Mouse (Mus musculus): ENCODE data around the gene Numb. TPM values are rescaled to one million over a fixed set of nuclear protein-coding genes. Genes with fewer than 3 reads are reported as not detected.

Gene Numb
- polyA plus RNA-seq, 1 experiment from 2014 or later, result 31.9 TPM

DNA sequence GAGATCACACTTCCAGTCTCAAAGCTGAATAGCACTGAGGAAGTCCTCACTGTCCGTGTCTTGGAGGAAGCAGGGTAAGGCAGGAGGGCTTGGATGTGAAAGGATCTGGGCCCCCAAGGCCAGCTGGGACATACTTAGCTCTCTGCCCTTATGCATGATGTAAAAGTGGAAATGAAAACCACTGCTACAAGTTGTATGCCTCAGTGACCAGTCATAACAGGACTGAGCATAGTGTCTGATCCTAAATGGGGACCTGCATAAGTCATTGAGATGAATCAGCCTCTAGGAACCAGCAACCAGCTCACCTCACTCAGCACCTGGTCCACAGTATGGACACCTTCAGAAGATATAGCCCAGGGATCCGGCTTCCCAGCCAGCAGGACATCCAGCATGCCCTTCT, 46.6 kb downstream of the Numb start:
- Histone ChIP-seq H3K9ac (replicated peaks) (no peak overlapping the region), H3K36me3 (peaks cover 27% of the 10 kb centered on the region), H3K4me2 (replicated peaks) (no peak overlapping the region), H3K27ac (replicated peaks) (no peak overlapping the region), H3K4me3 (no peak overlapping the region), H3K27me3 (no peaks in the 10 kb centered on the region), H3K4me1 (no peaks in the 10 kb centered on the region), H3K9me3 (no peaks in the 10 kb centered on the region)
- 91% methylated on average over 2 of the region's 2 CpGs for WGBS
- ATAC-seq (ENCODE audit: low FRiP score, low read depth), result no peak

DNA sequence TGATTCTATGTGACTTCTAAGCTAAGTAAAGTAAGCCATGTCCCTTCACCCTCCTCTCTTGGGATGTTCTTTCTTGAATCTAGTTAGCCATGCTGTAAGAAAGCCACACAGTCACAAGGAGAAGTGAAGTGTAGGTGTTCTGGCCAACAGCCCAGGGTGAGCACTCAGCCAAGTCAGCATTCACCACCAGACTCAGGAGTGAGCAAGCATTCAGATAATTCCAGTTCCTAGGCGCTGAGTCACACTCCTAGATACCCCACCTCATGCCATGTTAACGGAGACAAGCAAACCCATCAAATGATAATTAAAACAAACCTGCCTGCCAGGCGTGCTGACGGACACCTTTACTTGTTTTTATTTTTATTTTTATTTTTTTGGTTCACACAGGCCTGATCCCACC, 47.1 kb downstream of the Numb start:
- no peak for ATAC-seq (ENCODE audit: low FRiP score, low read depth)
- 91% methylated on average over 4 of the region's 4 CpGs for WGBS
- Histone ChIP-seq H3K4me2 (replicated peaks) (no peak overlapping the region), H3K36me3 (peaks cover 27% of the 10 kb centered on the region), H3K9ac (replicated peaks) (no peak overlapping the region), H3K9me3 (no peaks in the 10 kb centered on the region), H3K4me1 (no peaks in the 10 kb centered on the region), H3K4me3 (no peak overlapping the region), H3K27ac (replicated peaks) (no peak overlapping the region), H3K27me3 (no peaks in the 10 kb centered on the region)

GRCm38 (mm10) chr12:83864501-83864900, 57.2 kb downstream of the Numb start:
- ATAC-seq (ENCODE audit: low FRiP score, low read depth), result no peak
- H3K4me2 ChIP-seq (replicated peaks), result no peak overlapping the region
- 97% methylated on average over 1 of the region's 1 CpGs for WGBS
- no peak overlapping the region for H3K9ac ChIP-seq (replicated peaks)
- no peak overlapping the region for H3K4me3 ChIP-seq
- H3K4me1 ChIP-seq, result no peaks in the 10 kb centered on the region
- no peaks in the 10 kb centered on the region for H3K9me3 ChIP-seq
- H3K27ac ChIP-seq (replicated peaks), result no peak overlapping the region
- H3K36me3 ChIP-seq, result 0 out of 2 replicates have a peak, but pooled peaks cover 2% of the 10 kb centered on the region
- H3K27me3 ChIP-seq, result no peaks in the 10 kb centered on the region

- no peaks in the 10 kb centered on the region for H3K4me1 ChIP-seq
- no peaks in the 10 kb centered on the region for H3K27me3 ChIP-seq
- no peak overlapping the region for H3K9ac ChIP-seq (replicated peaks)
- H3K4me3 ChIP-seq, result no peak overlapping the region
- ATAC-seq (ENCODE audit: low FRiP score, low read depth), result no peak
- H3K9me3 ChIP-seq, result no peaks in the 10 kb centered on the region
- no peak overlapping the region for H3K4me2 ChIP-seq (replicated peaks)
- H3K27ac ChIP-seq (replicated peaks), result no peak overlapping the region
- H3K36me3 ChIP-seq, result no peaks in the 10 kb centered on the region
- WGBS, result 94% methylated on average over 3 of the region's 3 CpGs
Observed at GRCm38 (mm10) chr12:83861880-83862279, 59.9 kb downstream of the Numb start.

DNA sequence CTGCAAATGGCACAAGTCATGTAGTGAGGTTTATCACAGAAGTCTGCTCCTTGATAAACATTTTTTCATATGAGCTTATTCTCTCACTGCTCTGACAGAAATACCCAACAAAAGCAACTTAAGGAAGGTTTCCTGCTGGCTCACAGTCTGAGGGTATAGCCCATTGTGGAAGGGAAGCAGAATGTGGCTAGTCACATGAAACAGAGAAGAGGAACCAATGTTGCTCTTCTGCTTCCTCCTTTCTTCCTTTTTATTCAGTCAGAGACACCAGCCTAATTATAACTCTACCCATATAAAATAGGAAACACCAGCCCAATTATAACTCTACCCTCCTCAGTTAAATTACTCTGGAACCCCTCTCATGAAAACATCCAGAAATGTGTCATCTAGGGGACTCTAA, 61.0 kb downstream of the Numb start:
- no peak overlapping the region for H3K4me3 ChIP-seq
- H3K4me1 ChIP-seq, result no peaks in the 10 kb centered on the region
- H3K9me3 ChIP-seq, result no peaks in the 10 kb centered on the region
- ATAC-seq (ENCODE audit: low FRiP score, low read depth), result no peak
- no peaks in the 10 kb centered on the region for H3K27me3 ChIP-seq
- H3K4me2 ChIP-seq (replicated peaks), result no peak overlapping the region
- H3K9ac ChIP-seq (replicated peaks), result no peak overlapping the region
- no peaks in the 10 kb centered on the region for H3K36me3 ChIP-seq
- H3K27ac ChIP-seq (replicated peaks), result no peak overlapping the region

GRCm38 (mm10) chr12:83858052-83858451, 63.7 kb downstream of the Numb start:
- no peaks in the 10 kb centered on the region for H3K4me1 ChIP-seq
- no peaks in the 10 kb centered on the region for H3K27me3 ChIP-seq
- ATAC-seq (ENCODE audit: low FRiP score, low read depth), result no peak
- no peak overlapping the region for H3K4me2 ChIP-seq (replicated peaks)
- H3K27ac ChIP-seq (replicated peaks), result no peak overlapping the region
- 93% methylated on average over 2 of the region's 2 CpGs for WGBS
- no peaks in the 10 kb centered on the region for H3K36me3 ChIP-seq
- H3K9me3 ChIP-seq, result no peaks in the 10 kb centered on the region
- H3K4me3 ChIP-seq, result no peak overlapping the region
- H3K9ac ChIP-seq (replicated peaks), result no peak overlapping the region

DNA sequence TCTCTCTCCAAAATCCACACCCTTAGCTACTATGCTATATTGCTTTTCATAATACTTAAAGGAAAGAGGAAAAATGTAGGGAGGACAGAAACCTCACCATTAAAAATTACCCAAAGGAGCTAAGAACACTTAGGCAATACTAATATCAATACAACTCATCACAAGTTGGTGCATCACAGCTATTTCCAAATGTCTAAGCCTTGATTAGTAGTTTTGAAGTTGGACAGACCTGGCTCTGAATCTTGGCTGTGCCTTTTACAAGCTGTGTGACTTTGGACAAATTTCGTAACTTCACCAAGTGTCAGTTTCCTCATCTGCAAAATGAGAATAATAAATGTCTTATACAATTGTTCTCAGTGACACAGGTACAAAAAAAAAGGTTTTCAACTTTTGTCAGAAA, 66.5 kb downstream of the Numb start:
- WGBS, result 92% methylated on average over 1 of the region's 1 CpGs
- Histone ChIP-seq H3K9me3 (no peaks in the 10 kb centered on the region), H3K36me3 (no peaks in the 10 kb centered on the region), H3K4me3 (no peak overlapping the region), H3K4me2 (replicated peaks) (no peak overlapping the region), H3K27ac (replicated peaks) (no peak overlapping the region), H3K9ac (replicated peaks) (no peak overlapping the region), H3K27me3 (no peaks in the 10 kb centered on the region), H3K4me1 (no peaks in the 10 kb centered on the region)
- ATAC-seq (ENCODE audit: low FRiP score, low read depth), result no peak

DNA sequence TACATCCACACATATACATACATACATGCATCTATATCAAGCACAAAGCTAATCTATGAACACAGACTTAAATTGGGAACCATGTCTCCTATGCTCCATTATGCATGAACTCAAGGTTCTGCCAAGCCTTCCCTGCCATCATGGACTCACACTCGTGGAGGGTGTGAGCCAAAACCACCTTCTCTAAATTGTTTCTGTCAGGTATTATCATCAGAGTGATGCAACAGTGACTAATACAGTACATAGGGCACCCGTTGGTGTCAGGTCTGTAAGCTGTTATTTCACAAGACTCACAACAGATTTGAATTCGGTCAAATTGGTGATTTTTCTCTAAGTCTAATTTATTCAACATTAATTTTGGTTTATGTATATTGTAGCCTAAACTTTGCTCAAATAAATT, 67.5 kb downstream of the Numb start:
- Histone ChIP-seq H3K27me3 (no peaks in the 10 kb centered on the region), H3K27ac (replicated peaks) (no peak overlapping the region), H3K4me3 (no peak overlapping the region), H3K9ac (replicated peaks) (no peak overlapping the region), H3K9me3 (no peaks in the 10 kb centered on the region), H3K36me3 (no peaks in the 10 kb centered on the region), H3K4me2 (replicated peaks) (no peak overlapping the region), H3K4me1 (no peaks in the 10 kb centered on the region)
- no peak for ATAC-seq (ENCODE audit: low FRiP score, low read depth)
- 92% methylated on average over 3 of the region's 3 CpGs for WGBS

GRCm38 (mm10) chr12:83852512-83853213, 69.1 kb downstream of the Numb start:
- Histone ChIP-seq H3K27me3 (no peaks in the 10 kb centered on the region), H3K36me3 (no peaks in the 10 kb centered on the region), H3K4me2 (replicated peaks) (no peak overlapping the region), H3K9me3 (no peaks in the 10 kb centered on the region), H3K27ac (replicated peaks) (no peak overlapping the region), H3K4me1 (no peaks in the 10 kb centered on the region), H3K9ac (replicated peaks) (no peak overlapping the region), H3K4me3 (no peak overlapping the region)
- ATAC-seq (ENCODE audit: low FRiP score, low read depth), result no peak
- 82% methylated on average over 5 of the region's 5 CpGs for WGBS

DNA sequence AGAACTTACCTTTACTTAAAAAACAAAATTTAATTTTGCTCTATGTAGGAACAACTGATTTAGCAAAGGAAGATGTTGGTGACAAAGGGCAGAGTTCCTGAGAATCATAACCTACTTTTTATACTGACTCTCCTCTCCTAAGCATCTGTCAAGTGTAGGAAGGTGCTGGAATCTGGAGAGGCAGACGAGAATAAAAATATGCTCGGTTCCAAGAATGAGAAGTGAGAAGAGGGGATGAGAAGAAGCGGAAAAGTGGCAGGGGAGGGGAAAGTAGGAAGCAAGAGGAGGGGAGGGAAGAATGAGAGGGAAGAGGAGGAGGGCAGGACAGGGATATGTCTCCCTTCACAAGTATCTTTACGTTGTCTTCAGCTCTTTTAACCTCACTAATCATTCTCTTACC, 71.4 kb downstream of the Numb start:
- Histone ChIP-seq H3K27ac (replicated peaks) (no peak overlapping the region), H3K4me2 (replicated peaks) (no peak overlapping the region), H3K9me3 (no peaks in the 10 kb centered on the region), H3K4me1 (no peaks in the 10 kb centered on the region), H3K9ac (replicated peaks) (no peak overlapping the region), H3K36me3 (no peaks in the 10 kb centered on the region), H3K27me3 (no peaks in the 10 kb centered on the region), H3K4me3 (no peak overlapping the region)
- 82% methylated on average over 4 of the region's 4 CpGs for WGBS
- ATAC-seq (ENCODE audit: low FRiP score, low read depth), result no peak

GRCm38 (mm10) chr12:83848595-83849231, 73.0 kb downstream of the Numb start:
- Histone ChIP-seq H3K9me3 (no peaks in the 10 kb centered on the region), H3K9ac (replicated peaks) (no peak overlapping the region), H3K36me3 (no peaks in the 10 kb centered on the region), H3K27me3 (no peaks in the 10 kb centered on the region), H3K27ac (replicated peaks) (no peak overlapping the region), H3K4me2 (replicated peaks) (no peak overlapping the region), H3K4me1 (no peaks in the 10 kb centered on the region), H3K4me3 (no peak overlapping the region)
- 100% methylated on average over 1 of the region's 1 CpGs for WGBS
- ATAC-seq (ENCODE audit: low FRiP score, low read depth), result no peak

DNA sequence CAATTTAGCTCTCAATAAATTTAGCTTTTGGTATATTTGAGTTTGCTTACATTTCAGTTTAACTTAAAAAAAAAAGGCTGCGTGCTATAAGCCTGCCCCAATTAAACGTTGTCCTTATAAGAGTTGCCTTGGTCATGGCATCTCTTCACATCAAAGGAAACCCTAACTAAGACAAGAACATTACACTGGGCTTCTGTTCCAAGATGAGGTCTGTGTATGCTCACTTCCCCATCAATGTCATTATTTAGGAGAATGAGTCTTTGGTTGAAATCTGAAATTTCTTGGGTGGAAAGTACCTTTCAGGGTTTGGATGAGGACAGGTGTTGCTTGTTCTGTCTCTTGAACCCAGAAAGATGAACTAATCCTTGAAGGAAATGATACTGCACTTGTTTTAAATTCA, 73.9 kb downstream of the Numb start:
- Histone ChIP-seq H3K27ac (replicated peaks) (no peak overlapping the region), H3K4me2 (replicated peaks) (no peak overlapping the region), H3K9ac (replicated peaks) (no peak overlapping the region), H3K9me3 (no peaks in the 10 kb centered on the region), H3K27me3 (no peaks in the 10 kb centered on the region), H3K36me3 (no peaks in the 10 kb centered on the region), H3K4me1 (no peaks in the 10 kb centered on the region), H3K4me3 (no peak overlapping the region)
- ATAC-seq (ENCODE audit: low FRiP score, low read depth), result no peak
- 86% methylated on average over 2 of the region's 2 CpGs for WGBS
